Mouse (Mus musculus) T-helper 1 cell (primary cell): ENCODE measurements around the gene Rrp9.
"Not testable (repeated sequence)": the region's sequence is repeated elsewhere in the genome, so short reads cannot be mapped to it uniquely, and the experiment has no call there.

Experiments used
- in situ Hi-C: fragments of 300-600 bp; cut with MboI, MseI; formaldehyde crosslinking; loops from one replicate; pipeline ENCODE4 v1.15.1; 2025; ENCODE audit warnings: high pct_unique_total_duplicates

The Rrp9 gene

DNA sequence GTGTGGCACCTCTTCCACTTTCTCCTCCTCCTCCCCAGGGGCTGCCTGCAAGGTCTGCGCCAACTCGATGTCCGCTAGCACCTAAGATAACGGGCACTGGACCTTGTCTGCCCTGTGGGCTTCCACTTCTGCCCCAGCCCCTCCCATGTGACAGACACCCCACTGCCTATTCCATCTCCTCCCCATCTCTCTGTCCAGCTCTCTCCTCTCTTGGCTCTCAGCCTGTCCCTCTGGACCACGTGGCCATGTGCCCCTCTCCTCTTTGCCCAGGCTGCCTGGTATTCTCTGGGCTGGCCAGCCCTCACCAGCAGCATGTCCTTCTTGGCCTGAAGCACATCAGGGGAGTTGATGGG, 2.0 kb upstream of the Rrp9 start:
- in situ Hi-C loops = no loop called here

DNA sequence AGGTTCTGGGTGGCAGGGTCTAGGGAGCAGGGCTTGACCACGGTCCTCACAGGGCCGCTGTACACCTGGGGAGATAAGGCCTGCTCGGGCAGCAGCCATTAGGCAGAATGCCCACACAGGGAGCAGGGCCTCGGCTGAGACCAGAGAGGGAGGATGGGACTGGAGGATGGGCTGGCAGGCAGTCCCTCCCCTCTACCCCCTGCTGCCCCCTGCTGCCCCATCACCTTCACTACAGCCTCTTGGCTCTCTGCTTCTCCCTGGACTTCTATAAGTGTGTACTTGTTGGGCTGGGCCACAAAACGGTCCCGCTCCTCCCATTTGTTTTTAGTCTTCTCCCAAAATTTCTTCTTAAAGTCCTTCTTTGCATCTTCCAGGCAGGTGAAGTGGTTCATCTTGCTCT, 1.3 kb upstream of the Rrp9 start:
- in situ Hi-C loops = no loop called here

DNA sequence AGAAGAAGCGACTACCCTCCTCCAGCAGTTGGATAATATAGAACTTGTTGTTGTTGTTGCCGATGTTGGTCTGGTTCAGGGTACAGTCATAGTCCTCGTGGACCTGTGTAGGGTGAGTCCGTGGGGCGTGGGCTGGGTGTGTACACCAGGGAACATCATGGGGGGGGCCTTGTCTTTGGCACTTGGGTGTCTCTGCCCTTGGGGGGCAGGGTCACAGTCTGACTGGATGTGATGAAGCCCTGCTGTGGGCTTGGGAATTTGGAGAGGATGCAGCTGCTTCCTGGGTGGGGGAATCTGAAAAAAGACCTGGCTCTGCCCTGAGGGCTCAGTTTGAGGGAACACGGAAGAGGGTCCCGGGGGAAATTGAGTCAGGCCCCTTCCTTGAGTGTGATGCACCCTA, 717 bp upstream of the Rrp9 start:
- in situ Hi-C loops = no loop called here

DNA sequence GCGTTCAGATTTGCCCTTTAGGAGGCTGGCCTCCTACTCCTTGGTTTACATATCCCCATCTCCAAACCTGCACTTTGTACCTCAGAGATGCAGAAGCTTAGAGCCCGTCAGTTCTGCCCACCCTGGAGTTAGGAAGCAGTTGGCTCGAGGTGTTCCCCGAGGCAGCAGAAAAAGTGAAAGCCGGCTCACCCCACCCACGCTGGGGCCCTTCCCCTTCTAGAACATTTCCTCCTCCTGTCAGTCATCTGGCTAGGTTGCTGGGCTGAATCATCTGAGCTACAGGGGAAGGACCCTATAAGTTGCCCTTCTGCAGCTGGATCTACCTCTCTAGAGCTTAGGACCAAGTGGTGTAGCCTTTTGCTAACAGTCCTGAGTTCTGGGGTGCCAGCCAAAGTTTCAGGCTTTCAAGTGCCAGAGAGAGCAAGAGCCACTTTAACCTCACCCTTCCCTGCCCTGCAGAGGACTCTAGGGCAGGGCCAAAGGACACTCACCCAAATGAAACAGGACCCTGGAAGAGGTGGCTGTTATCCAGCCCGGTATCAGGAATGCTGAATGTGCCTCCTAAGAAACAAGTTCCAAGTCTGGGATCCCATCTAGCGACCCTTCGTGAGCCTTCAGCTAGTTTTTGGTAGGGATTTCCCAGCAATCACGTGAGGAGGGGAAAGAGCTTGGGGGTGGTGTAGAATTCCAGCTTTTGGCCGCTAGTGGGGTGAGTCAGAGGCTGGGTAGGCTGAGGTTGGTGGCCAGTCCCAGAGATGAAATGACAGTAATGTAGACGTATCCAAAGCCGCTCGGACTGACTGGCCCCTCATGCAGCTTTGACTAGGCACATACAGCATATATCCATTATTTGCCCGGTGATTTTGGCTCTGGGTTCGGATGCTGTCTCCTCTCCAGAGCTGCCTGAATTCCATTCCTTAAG, 500 bp downstream of the Rrp9 start:
- in situ Hi-C loops = no loop called here

DNA sequence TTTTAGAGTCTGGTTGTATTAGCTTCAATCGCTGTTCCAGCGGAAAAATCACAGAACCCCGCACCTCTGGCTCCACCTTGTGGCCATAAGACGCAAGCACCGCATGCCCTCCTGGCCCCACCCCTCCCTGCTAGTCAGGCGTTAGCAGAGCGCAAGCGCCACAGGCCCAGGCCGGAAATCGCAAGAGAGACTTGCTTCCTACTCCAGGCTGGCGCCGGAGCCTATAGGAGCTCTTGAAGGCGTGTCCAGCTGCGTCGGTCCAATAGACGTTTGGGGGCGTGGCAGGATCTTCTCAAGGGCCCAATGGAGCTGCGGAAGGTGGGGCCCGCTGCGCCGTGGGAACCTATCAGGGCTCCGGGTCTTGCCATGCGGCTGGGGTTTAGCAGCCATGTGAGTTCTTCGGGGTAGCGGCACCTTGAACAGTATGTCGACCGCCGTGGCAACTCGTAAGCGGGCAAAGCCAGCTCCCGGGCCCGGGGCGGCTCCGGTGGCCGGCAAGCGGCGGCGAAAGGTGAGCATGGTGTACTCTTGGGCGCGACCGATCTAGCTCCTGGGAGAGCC, 1.2 kb downstream of the Rrp9 start, which contains the start of gene Parp3:
TSS of gene Parp3 (minus strand) at position 26 of the 561 bp plus-strand sequence.
- in situ Hi-C loops = no loop called here

DNA sequence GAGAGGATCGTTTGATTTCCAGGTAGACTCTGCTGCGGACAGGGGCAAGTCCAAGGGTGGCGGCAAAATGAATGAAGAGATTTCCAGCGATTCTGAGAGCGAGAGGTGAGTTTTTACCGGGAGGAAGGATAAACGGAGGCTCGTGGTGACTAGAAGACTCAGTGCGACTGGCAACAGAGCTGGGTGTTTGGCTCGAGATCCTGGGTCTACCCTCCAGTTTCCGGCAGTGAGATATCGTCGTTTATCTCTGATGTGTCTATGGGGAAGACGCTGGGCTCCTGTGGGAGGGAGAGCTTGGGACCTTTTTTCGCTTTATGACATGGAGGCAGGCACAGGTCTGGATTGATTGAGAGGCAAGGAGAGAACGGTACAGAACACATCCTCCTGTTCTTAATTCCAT, 1.9 kb downstream of the Rrp9 start:
- in situ Hi-C loops = no loop called here

DNA sequence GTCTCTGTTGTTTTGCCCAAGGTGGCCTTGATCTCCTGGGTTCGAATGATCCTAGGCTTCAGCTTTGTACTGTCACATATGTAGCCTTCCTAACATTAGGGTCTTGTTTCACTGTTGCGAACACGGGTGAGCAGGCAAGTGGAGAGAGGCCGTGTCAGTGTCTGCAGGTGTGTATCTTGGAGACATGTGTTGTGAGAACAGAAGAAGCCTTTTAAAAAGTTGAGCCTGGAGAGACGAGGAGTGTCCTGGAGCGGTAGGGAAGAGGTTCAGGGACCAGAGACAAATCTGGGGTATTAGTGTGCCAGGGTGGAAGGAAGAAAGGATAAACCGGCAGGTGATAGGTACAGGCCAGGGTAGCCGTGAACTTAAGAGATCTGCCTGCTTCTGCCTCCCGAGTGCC, 2.3 kb downstream of the Rrp9 start:
- in situ Hi-C loops = no loop called here

DNA sequence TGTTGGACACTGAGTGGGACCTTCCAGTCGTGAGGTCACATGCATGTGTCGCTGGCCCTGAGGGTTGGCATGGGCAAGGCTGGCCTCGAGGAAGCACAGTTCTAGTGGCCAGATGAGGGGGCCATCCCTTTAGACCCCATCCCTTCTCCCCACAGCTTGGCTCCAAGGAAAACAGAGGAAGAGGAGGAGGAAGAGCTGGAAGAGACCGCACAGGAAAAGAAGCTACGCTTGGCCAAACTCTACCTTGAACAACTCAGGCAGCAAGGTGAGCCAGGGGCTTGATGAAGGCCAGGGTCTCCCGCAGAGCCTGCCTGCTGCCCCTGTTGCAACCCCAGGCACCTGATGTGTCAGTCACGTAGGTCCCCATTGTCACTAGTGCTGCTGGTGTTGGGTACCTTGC, 4.8 kb downstream of the Rrp9 start:
- in situ Hi-C loops = no loop called here

DNA sequence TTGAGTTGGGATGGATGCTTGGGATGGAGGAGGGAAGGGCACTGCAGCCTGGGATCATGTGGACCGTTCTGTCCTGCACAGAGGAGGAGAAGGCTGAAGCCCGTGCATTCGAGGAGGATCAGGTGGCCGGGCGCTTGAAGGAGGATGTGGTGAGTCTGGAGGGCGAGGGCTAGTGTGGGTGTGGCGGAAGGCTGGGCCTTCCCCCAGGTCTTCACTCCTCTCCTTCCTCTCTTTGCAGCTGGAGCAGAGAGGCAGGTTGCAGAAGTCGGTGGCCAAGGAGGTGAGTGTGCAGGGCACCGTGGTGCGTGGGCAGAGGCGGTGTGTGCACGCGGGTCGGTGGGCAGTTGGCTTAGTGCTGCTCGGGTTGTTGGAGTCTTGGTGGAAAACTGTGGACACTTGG, 5.3 kb downstream of the Rrp9 start:
- in situ Hi-C loops = no loop called here

DNA sequence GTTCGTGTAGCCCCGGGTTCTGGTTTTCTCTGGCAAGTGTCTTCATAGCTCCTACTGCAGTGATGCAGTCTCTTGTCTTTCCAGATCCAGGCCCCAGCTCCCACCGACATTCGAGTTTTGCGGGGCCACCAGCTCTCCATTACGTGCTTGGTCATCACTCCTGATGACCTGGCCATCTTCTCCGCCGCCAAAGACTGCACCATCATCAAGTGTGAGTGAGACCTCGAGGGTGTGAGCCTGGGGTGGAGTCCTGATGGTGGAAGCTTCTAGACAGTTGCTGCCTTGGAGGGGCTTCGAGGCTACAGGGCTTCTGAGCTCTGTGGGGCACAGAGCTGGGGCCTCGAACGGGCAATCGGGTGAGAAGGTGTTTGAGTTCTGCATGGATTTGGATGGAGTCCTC, 5.9 kb downstream of the Rrp9 start:
- in situ Hi-C loops = no loop called here

DNA sequence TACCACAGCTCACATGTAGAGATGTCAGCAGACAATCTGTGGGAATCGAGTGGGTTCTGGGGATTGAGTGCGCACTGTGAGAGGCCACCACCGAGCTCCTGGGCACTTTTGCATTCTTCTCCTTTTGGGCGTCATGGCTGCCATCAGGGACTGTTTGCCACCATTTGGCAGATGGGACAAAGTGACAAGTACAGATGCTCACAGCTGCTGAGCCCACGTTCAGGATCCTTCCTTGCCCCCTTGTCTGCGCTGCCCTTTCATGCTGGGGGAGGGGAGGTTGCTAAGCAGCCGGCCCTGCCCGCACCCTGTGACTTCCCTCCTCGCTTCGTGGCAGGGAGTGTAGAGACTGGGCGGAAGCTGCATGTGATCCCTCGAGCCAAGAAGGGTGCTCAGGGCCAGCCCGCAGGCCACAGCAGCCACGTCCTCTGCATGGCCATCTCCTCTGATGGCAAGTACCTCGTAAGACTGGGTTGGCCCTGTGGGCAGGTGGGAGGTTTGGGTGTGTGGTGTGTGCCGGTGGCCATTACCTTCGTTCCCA, 6.9 kb downstream of the Rrp9 start:
- in situ Hi-C loops = no loop called here

DNA sequence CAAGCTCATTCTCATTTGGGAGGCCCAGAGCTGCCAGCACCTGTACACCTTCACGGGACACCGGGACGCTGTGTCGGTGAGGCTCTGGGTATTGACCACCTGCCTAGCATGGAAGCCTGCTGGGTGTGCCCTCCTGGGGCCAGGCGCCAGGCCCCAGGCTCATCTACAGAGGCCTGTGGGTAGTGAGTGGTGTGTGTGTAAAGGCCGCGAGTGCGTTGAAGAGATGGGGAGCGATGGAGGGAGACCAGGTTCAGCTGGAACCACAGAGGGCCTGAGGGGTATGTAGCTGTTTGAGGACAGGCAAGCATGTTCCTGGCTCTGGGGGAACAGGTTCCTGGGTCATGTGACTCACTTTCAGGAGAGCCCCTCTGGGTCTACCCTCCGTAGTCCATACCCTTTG, 7.4 kb downstream of the Rrp9 start:
- in situ Hi-C loops = no loop called here

DNA sequence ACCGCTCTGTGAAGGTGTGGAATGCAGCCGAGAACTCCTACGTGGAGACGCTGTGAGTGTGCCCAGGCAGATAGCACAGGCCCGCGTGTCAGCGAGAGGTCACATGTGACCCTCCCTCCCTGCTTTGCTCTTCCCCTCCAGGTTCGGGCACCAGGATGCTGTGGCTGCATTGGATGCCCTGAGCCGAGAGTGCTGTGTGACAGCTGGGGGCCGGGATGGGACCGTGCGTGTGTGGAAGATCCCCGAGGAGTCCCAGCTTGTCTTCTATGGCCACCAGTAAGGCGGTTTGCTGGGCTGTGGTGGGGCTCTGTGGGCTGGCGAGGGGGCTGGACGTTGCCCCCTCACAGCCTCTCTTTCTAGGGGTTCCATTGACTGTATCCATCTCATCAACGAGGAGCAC, 7.8 kb downstream of the Rrp9 start:
- in situ Hi-C loops = no loop called here

DNA sequence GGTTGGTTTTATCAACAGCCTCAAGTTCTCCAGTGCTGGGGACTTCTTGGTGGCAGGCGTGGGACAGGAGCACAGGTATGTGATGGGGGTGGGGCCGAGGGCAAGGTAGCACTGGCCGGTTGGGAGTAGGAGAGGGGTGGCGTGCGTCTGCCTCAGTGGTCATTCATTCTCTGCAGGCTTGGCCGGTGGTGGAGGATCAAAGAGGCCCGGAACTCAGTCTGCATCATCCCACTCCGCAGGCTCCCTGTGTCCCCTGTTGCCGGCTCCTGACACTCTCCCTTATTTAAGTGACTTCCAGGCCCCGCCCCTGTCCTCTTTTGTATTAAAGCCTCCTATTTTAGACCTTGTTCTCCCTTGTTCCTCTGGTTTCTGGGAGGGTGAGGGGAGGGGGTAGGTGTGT, 9.3 kb downstream of the Rrp9 start:
- in situ Hi-C loops = no loop called here

DNA sequence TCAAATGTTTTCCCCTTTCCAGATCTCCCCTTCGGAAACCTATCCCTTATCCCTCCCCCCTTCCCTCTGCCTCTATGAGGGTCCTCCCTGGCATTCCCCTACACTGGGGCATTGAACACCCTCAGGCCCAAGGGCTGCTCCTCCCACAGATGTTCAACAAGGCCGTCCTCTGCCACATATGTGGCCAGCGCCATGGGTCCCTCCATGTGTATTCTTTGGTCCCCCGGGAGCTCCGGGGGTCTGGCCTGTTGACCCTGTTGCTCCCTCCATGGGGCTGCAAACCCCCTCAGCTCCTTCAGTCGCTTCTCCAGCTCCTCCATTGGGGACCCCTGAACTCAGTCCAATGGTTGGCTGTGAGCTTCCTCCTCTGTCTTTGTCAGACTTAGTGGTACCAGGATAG, 11.8 kb downstream of the Rrp9 start:
- in situ Hi-C loops = not testable (repeated sequence)

DNA sequence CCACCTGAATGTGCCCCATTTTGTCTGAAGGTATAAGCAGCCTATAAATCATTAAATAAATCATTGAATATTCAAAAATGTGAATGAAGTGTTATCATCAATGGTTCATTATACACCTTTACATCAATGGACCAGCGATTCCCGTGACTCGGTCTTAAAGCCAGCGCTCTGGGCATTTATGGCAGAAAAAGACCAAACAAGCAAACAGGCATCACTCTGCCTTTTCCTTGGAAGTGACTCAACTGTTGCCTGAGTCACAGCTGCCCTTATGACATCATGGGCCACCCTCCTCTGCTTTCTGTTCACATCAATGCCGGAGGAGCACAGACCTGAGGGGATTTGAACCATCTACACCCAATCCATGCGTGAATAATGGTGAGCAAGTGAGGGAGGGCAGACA, 23.9 kb downstream of the Rrp9 start, which contains the start of gene Iqcf1:
TSS of gene Iqcf1 (plus strand) at position 301 of the 400 bp plus-strand sequence.
- in situ Hi-C loops = no loop called here

DNA sequence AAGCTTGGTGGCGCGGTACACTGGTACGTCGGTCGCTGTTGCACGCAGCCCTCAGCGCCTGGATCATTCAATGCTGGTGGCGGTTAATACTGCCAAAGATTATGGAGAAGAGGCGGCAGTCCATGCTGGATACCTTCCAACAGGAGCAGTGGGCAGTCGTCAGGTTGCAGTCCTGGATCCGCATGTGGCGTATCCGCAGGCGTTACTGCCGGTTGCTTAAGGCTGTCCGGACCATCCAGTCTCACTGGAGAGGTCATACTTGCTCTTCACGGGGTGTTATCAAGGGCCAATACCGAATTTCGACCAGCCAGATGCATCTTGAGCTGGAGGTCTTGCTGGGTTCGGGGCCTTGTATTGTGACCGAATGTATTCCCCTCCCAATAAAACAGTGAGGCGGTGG, 26.1 kb downstream of the Rrp9 start:
- in situ Hi-C loops = no loop called here

DNA sequence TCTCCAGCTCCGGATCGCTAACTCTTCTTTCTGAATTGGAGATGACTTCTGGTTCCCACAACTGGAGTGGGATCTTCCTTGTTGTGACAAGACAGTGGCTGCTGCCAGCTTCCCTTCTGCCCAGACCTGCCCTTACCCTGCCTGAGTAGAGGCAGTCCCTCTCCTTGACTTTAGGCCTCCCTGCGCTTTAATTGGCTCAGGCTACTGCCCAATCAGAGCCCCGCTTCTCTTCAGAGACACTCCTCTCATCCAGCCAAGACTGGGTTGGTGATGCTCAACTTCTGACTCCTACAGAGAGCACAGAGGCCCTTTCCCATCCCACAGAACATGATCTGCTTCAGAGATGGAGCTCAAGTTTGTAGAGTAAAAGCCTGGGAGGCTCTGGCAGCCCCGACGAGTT, 28.5 kb downstream of the Rrp9 start:
- in situ Hi-C loops = no loop called here

DNA sequence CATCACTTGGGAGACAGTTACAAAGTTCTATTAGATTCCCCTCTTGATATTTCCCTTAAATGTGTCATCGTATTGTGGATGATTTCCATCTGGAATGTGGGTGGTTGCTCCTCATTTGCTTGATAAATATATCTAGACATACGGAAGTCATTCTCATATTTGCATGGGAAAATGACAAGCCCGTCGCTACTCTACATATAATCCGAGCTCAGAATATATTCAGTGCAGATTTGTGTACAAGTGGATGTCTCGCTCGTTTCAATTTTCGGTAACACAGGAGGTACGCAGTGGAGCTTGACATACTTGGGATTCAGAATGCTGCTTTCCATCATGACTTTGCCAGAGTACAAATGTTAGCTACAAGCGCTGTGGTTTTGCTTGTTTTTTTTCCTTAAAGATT, 33.6 kb downstream of the Rrp9 start:
- in situ Hi-C loops = no loop called here

DNA sequence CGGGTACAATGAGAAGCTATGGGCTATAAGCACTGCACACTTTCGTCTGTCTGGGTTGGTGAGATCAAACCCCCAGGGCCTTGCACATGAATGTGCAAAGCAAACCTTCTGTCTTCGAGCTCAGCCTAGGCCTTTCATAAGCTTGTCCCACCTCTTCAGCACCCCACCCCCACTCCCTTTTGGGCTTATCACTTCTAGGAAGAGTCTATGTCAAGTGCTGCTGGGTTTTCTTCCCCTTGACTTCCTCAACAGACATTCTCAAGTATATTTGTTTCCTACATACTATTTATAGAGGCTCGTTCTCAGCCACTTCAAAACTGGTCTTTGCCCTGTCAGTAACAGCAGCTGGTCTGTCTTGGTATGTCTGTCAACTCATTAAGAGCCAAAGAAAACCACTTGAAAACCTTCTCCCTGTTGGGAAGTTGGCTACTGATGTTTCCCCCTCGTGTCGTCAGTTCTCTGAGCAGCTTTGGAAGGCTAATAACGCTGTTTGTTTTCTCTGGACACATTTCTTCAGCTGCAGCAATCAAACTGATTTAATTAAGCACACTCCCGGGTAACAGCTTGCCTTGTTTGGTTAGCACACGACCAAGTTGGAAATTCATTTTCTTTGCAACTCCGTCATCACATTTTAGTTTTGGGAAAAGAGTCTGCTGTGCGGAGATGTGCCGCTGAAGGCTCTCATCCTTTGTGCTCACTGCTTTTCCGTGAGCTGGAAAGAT, 37.1 kb downstream of the Rrp9 start:
- in situ Hi-C loops = no loop called here

DNA sequence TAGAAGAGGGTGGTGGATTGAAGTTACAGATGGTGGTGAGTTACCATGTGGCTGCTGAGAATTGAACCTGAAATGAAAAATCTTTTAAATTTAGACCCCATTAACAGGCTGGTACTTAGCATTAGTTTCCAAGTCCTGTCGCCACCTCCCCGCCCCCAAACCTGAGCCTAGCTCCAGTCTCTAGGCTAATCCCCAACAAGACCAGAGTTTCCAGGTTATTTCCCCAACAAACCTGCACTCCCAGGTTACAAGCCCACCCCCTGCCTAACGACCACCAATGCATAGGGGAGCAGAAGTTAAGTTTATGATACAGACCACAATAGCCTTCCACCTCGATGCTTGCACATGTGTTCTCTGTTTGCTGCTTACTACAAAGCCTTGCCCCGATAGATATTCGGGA, 37.8 kb downstream of the Rrp9 start:
- in situ Hi-C loops = no loop called here

DNA sequence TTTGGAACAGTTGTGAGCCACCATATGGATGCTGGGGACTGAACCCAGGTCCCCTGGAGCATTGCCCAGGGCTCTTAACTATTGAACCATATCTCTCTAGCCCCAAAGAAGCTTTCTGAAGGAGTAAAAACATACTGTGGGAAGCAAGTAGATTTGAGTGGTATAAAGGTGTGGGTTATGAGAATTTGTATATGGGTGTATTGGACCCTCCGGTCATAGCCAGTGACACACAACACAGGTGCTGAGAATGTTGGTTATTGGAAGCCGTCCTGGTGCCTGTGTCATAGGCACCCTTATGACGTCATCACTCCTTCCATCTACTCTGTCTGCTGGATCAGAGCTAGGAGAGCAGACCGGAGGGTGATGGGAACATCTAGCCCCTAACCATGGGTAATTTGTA, 38.5 kb downstream of the Rrp9 start, which contains the start of gene Iqcf5:
TSS of gene Iqcf5 (plus strand) at position 301 of the 400 bp plus-strand sequence.
- in situ Hi-C loops = no loop called here
